Mouse (Mus musculus) brown adipose tissue, adult 24 weeks (tissue): Measurements from ENCODE around the gene Lax1. TPM values are rescaled to one million over a fixed set of nuclear protein-coding genes. Genes with fewer than 3 reads are reported as not detected.
"Not testable (repeated sequence)": the region's sequence is repeated elsewhere in the genome, so short reads cannot be mapped to it uniquely, and the experiment has no call there.

Experiments used
- H3K27ac ChIP-seq: fragments of 200-500 bp; replicated peaks from 2 replicates; pipeline ENCODE4 v1.5.1; 2012; ENCODE audit warnings: low read depth, mild to moderate bottlenecking, low read length
- H3K4me1 ChIP-seq: fragments of 200-500 bp; 2 replicates; pipeline ENCODE4 v1.6.1; 2012; ENCODE audit warnings: low read length, mixed read lengths; ENCODE audit not compliant: control insufficient read depth, insufficient read depth, insufficient read length
- H3K4me3 ChIP-seq: fragments of 200-500 bp; 2 replicates; pipeline ENCODE4 v1.5.1; 2012; ENCODE audit warnings: low read depth, mild to moderate bottlenecking, low read length, moderate library complexity; ENCODE audit not compliant: insufficient read depth
- polyA plus RNA-seq: library from polyadenylated mRNA; stranded (reverse); fragments of >200 nt; gene quantifications from 2 replicates; pipeline ENCODE4 v1.2.4, GENCODE M21; 2012; ENCODE audit not compliant: missing spikeins, insufficient read depth, insufficient read length

Gene Lax1
- not detected in 2 replicates for polyA plus RNA-seq

DNA sequence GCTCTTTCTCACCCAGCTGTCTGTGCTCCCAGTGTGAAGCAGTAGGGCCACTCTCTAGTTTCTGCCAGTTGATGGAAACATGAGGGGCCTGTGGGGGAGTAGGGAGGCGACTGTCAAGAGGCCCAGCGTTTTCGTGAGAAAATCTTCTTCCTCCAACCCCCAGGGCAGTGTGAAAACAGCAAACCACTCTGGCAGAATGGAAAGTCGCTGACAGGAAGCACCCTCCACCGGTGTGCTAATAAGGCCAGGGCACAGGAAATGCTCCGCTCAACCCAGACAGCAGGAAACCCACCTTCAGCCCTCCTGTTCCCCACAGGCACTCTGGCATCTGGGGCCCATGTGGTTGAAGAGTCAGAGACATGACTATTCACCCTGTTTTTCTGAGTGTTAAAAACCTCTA is at the start of gene Lax1:
Gene Lax1 (minus strand): TSS at position 212 of the 400 bp plus-strand sequence.
- Histone ChIP-seq H3K4me3 (no peak within 1 kb of the TSS), H3K4me1 (peaks cover 10% of the 10 kb centered on the region), H3K27ac (no peak within 1 kb of the TSS)

DNA sequence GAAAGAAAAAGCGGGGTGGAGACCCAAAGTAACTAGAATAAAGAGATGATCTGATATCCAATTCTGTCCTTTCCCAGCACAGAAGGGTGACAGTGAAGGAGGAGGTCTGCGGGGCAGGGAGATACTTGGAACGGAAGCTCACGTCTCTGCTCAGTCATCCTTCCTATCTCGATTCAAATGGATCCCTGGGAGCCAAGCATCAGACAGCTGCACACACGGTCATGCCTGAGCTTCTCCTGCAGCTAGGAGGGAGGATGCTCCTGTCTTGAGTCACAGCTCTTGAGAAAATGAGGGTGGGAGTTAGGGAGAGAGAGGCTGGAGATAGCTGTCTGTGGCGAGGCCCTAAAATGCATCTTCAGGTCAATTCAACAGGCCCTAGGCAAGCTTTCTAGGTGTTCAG is 46.8 kb upstream of the Lax1 start:
- peaks cover 6% of the 10 kb centered on the region for H3K4me1 ChIP-seq
- H3K4me3 ChIP-seq: no peak overlapping the region
- no peak overlapping the region for H3K27ac ChIP-seq

DNA sequence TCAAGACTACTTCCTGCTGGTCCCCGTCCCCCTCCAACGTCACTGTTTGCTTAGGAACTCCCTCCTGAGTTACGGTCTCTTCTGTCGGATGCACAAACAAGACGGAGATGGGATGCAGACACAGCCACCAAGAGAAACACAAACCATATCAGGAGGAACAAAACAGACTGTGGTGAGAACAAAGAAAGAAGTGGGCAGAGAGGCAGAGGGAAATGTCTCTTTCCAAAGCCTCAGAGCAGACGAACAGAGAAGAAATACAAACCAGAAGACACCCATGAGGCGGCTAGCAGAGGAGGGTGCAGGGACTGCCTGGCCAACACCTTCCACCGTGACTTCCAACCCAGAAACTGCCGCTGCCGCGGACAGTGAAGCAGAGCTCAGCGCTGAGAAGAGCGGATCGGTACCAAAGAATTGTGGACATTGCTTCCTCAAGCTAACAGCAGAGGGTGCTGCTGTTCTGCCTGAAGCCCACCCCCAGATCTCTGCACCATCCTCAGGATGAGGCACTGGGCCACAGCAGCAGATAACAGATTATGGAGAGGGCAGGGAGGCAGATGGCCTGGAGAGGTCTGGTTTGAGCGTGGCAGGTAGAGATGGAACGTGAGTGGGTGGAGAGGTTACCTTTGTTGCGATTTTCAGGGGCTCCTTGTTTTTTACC is 46.2 kb upstream of the Lax1 start:
- H3K4me3 ChIP-seq: no peak overlapping the region

DNA sequence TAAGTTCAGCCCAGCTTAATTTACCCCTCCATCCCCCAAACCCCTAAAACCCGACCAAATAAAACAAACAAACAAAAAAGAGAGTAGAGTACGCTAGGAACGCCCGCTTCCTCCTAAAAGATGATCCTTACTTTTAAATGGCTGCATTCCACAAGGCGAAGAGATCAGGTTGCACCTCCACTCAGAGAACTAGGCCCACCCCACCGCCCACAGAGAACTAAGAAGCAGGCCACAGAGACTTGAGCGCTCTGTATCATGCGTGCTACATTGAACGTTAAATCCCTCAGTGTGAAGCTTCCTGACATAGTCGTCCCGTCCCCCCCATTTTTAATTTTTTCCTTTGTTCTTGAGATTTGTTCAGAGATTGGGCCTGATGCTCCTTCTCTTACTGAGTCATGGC is 42.9 kb upstream of the Lax1 start:
- no peak overlapping the region for H3K27ac ChIP-seq
- no peaks in the 10 kb centered on the region for H3K4me1 ChIP-seq
- no peak overlapping the region for H3K4me3 ChIP-seq

More for the DNA sequence above, 46.2 kb upstream of the Lax1 start:
- Histone ChIP-seq H3K4me1 (peaks cover 2% of the 10 kb centered on the region), H3K27ac (no peak overlapping the region)

DNA sequence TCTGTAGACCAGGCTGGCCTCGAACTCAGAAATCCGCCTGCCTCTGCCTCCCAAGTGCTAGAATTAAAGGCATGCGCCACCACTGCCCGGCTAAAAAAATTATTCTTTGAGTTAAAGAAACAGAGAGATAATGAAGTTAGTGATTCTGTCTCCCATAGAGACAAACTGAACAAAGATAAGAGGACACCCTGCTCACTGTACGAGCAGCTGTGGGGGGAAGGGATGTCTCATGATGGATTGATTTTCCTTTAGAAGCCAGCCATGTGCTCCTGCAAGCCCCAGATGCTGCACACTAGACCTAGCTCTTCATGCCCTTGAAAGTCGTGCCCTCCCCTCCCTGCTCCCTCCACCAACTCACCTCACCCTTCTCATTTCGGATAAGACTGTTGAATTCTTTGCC is 38.4 kb upstream of the Lax1 start:
- Histone ChIP-seq H3K4me1 (0 out of 2 replicates have a peak, but pooled peaks cover 2% of the 10 kb centered on the region), H3K27ac (no peak overlapping the region), H3K4me3 (no peak overlapping the region)

DNA sequence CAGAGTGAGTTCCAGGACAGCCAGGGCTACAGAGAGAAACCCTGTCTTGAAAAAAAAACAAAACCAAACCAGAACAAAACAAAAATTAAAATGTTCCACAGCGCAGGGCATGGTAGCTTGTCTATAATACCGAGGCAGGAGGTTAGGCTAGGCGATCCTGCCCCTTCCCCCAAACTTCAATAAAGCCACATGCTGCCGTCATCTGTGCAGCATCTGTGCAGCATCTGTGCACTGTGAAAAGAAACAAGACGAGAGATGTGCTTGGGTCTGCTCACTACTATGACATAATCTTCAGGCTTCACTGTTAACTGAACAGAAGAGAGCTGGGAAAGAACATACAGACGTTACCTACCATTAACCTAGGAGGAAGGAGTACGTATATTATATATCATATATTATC is 30.4 kb upstream of the Lax1 start:
- Histone ChIP-seq H3K27ac (no peak overlapping the region), H3K4me1 (0 out of 2 replicates have a peak, but pooled peaks cover 2% of the 10 kb centered on the region), H3K4me3 (no peak overlapping the region)

DNA sequence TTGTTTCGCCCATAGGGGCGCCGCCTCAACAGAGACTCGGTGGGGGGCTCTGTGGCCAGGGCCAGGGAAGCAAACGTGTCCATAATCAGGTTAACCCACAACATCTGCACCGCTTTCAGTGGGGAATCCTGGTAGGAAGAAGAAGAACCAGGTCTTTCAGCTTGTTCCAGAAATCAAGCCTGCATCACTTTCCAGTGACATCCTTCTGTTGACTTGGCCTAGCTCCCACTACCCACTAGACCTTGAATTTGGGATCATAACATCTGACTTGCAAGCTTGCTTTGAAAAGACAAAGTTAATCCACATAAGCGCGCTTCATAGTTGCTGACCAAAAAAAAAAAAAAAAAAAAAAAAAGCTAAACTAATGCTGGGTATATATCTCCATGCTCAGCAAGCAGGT is 28.9 kb upstream of the Lax1 start:
- no peak overlapping the region for H3K4me3 ChIP-seq
- H3K4me1 ChIP-seq: no peaks in the 10 kb centered on the region
- no peak overlapping the region for H3K27ac ChIP-seq

DNA sequence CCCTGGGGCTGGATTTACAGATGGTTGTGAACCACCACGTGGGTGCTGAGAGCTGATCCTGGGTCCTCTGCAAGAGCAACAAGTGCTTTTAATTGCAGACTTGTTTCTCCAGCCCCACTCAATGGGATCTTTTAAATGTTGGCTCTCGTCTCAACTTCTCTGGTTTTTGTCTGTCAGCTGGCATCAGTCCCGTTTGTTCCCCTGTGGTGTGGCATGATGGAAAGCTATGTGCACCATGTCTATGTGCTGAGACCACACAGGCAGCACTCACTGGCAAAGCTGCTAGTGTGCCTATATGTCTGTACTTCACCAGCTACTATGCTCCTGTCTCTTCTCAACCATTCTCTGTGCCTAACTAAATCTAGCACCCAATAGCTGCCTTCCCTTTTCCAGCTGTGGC is 28.4 kb upstream of the Lax1 start:
- H3K4me3 ChIP-seq: no peak overlapping the region
- no peak overlapping the region for H3K27ac ChIP-seq
- no peaks in the 10 kb centered on the region for H3K4me1 ChIP-seq

DNA sequence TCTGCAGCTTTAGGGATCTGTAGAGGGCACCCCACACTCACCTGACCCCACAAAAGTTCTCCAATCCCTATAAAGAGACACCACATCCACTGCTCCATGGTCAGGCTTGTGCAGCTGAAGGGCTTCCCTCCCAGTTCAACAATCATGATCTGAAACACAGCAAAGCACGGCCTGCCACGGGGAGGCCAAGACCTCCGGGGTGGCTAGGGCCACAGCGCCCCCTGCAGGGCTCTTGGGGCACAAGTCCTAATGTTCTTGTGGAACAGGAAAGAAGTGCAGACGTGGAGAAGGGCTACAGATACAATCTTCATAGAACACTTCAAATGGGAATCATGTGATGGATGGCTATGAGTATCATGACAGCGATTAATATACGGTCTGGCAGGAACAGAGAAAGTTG is 26.6 kb upstream of the Lax1 start:
- H3K4me3 ChIP-seq: no peak overlapping the region
- H3K4me1 ChIP-seq: no peaks in the 10 kb centered on the region; the same call in 1 of the 2 replicates
- no peak overlapping the region for H3K27ac ChIP-seq

DNA sequence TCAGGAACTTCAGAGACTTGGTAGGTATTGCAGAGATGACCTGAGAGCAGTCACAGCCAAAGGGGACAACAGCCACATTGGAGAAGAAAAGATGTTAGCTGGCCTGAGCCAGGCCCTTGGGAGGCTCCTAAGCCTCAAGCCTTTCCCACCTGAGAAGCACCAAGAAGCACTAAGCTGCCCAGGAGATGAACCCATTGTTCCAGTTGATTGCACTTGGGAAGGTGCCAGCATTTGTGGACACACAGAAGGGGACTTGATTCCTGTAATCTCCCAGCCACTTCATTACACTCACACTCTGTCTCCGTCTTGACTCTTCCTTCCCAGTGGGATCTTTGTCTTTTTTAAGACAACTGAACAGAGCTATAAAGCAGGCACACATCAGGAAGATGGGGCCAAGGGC is 25.3 kb upstream of the Lax1 start:
- no peaks in the 10 kb centered on the region; the same call in 1 of the 2 replicates for H3K4me1 ChIP-seq
- H3K27ac ChIP-seq: no peak overlapping the region
- H3K4me3 ChIP-seq: no peak overlapping the region

DNA sequence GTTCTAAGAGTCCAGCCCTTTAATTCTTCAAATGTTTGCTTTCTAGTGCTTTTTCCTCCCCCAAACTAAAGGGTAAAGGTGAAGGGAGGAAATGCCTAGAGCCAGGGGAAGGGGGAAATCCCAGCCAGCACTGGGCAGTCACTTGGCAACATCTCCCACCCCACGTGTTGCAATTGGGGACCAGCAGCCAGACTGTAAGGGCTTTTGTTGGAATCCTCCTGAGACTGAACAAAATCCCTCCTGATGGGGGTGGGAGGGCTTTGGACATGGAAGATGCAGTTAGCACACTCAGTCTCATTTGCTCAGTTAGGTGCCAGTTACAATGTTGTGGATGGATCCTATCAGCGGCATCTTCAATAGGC is 23.1 kb upstream of the Lax1 start:
- Histone ChIP-seq H3K27ac (no peak overlapping the region), H3K4me1 (no peaks in the 10 kb centered on the region; the same call in 1 of the 2 replicates)

DNA sequence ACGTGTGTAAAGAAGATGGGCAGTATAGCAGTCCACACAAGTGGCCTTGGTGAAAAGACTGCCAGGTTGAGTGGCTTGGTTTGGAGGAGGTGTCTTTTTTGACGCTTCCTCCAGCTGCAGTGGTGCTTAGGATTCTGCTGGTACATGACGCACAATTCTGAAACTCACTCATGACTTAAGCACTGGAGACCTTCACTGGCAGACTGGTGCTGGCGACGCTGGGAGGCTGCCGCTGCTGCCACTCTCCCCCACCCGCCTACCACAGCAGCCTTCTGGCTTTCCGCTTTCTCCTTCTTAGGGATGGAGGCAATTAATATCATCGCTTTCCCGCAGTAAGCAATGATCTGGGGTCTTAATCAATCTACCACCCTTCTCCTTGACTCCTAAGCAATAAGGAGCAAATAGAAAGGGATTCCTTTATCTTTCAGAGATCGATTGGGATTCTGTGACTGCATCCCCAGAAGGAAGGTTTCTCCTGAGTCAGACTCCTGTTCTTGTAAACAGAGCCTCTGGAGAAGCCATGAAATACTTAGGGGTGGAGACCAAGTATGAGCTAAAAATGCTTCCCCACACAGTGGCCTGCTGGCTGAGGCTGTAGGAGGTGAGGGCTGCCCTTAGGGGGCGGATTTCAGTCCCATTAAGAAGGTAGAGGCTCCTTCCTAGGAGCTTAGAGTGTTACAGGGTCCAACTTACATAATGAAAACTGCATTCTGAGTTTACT is 22.5 kb upstream of the Lax1 start:
- Histone ChIP-seq H3K27ac (no peak overlapping the region), H3K4me1 (no peaks in the 10 kb centered on the region; the same call in 1 of the 2 replicates), H3K4me3 (no peak overlapping the region)

More for the DNA sequence above, 23.1 kb upstream of the Lax1 start:
- H3K4me3 ChIP-seq: no peak overlapping the region

DNA sequence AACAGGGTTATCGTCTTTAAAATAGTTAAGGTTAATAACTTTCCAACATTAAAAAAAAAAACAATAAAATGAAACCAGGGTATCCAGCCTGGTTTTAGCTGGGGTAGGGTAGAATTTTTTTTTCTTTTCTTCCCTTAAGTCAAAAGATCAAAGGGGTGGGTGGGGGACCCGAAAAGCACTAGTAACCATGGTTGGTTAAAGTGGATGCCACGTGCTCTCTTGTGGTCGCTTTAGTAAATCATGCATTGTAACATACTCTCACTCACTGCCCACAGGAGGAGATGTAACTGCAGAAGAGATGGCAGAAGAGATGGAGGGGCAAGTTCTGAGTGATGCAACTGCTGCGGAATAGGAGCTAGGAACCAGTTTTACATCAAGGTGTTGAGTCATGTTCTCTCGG is 21.5 kb upstream of the Lax1 start:
- H3K4me3 ChIP-seq: no peak overlapping the region
- H3K27ac ChIP-seq: no peak overlapping the region
- H3K4me1 ChIP-seq: no peaks in the 10 kb centered on the region; the same call in 1 of the 2 replicates

DNA sequence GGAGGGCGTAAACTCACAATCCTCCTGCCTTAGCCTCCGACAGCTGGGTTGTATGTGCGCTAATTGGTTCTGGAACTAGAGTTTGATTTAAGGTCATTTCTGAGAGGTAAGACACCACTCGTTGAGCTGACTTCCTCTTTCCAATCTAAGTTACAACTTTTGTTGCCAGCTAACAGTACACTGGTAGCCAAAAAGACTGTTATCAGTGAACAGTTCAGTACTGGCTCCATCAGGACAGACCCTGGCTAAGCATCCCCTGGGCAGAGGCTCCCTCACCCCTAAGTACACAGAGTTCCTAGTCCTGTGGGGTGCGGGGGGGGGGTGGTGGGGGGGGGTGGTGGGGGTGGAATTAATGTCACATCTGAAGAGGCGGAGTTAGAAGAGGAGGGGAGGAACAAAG is 21.0 kb upstream of the Lax1 start:
- H3K4me3 ChIP-seq: no peak overlapping the region
- no peaks in the 10 kb centered on the region; the same call in 1 of the 2 replicates for H3K4me1 ChIP-seq

DNA sequence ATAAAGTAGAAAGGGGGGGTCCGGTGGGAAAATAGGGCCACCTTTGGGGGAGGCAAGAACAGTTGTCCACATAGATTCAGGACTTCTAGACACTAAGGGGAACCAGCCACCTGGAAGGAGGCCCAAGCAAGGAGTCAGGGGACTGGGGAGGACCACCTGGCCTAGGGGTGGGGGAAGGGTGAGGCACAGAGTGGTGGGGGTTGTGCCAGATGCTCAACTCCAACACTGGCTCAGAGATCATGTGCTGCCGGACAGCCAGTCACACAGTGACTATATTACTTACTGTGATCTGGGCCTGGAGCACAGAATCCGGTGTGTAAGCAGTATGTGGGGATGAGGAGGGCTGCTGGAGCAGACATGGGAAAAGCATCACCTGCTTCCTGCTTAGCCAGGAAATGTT is 19.4 kb upstream of the Lax1 start:
- H3K4me3 ChIP-seq: no peak overlapping the region

More for the DNA sequence above, 21.0 kb upstream of the Lax1 start:
- H3K27ac ChIP-seq: no peak overlapping the region

DNA sequence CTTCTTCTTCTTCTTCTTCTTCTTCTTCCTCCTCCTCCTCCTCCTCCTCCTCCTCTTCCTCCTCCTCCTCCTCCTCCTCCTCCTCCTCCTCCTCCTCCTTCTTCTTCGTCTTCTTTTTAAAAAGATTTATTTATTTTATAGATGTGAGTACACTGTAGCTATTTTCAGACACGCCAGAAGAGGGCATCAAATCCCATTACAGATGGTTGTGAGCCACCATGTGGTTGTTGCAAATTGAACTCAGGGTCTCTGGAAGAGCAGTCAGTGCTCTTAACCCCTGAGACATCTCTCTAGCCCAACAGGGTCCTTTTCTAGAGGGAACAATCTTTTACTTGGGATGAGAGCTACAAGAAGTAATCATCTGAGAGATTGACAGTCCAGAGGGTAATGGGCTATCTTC is 11.9 kb upstream of the Lax1 start:
- H3K4me1 ChIP-seq, H3K27ac ChIP-seq, H3K4me3 ChIP-seq: not testable (repeated sequence)

More for the DNA sequence above, 19.4 kb upstream of the Lax1 start:
- Histone ChIP-seq H3K27ac (no peak overlapping the region), H3K4me1 (no peaks in the 10 kb centered on the region; the same call in 1 of the 2 replicates)
